Comparison of ENCODE assay signal across 7 mouse cellular contexts in genomic region chr17:84181502-84182310, GRCm38 (mm10). TPM values are rescaled to one million over a fixed set of nuclear protein-coding genes. Genes with fewer than 3 reads are reported as not detected.
DNase-seq lines count a peak whose midpoint lies in the region; ATAC-seq lines count a peak whose summit lies in the region.

No protein-coding gene starts in this region.

- 76% methylated on average over 18 of the region's 18 CpGs for WGBS in forebrain, embryonic 12.5 days
- 65% methylated on average over 18 of the region's 18 CpGs for WGBS in hindbrain, embryonic 12.5 days
- WGBS in limb, embryonic 15.5 days: 61% methylated on average over 18 of the region's 18 CpGs

- no peak overlapping the region for H3K4me2 ChIP-seq in forebrain, embryonic 12.5 days
- H3K4me2 ChIP-seq in hindbrain, embryonic 12.5 days (replicated peaks): 0 out of 2 replicates have a peak overlapping the region, but pooled peaks have one; percentile 6
- H3K4me2 ChIP-seq in limb, embryonic 15.5 days: 0 out of 2 replicates have a peak overlapping the region, but pooled peaks have one; percentile 50

- no peak overlapping the region for H3K9ac ChIP-seq in forebrain, embryonic 12.5 days
- H3K9ac ChIP-seq in hindbrain, embryonic 12.5 days: no peak overlapping the region; the same call in 1 of the 2 replicates
- no peak overlapping the region for H3K9ac ChIP-seq in limb, embryonic 15.5 days

- peaks cover 5% of the 10 kb centered on the region; the same call in 1 of the 2 replicates for H3K27me3 ChIP-seq in forebrain, embryonic 12.5 days
- peaks cover 12% of the 10 kb centered on the region for H3K27me3 ChIP-seq in hindbrain, embryonic 12.5 days
- H3K27me3 ChIP-seq in limb, embryonic 15.5 days: no peaks in the 10 kb centered on the region

- no peak overlapping the region for H3K4me3 ChIP-seq in forebrain, embryonic 12.5 days (replicated peaks)
- H3K4me3 ChIP-seq in hindbrain, embryonic 12.5 days: no peak overlapping the region
- H3K4me3 ChIP-seq in limb, embryonic 15.5 days: no peak overlapping the region

- no peaks in the 10 kb centered on the region for H3K9me3 ChIP-seq in forebrain, embryonic 12.5 days
- 0 out of 2 replicates have a peak, but pooled peaks cover 4% of the 10 kb centered on the region for H3K9me3 ChIP-seq in hindbrain, embryonic 12.5 days (replicated peaks)
- H3K9me3 ChIP-seq in limb, embryonic 15.5 days: no peaks in the 10 kb centered on the region

- H3K27ac ChIP-seq in forebrain, embryonic 12.5 days: peak overlapping the region; percentile 20; the same call in 1 of the 2 replicates
- peak overlapping the region; percentile 57 for H3K27ac ChIP-seq in hindbrain, embryonic 12.5 days
- peak overlapping the region; percentile 88 for H3K27ac ChIP-seq in limb, embryonic 15.5 days

- peak; percentile 93 for DNase-seq in MEL-GATA-1-ER (ENCODE audit: extremely low read depth, low read depth)
- peak; percentile 71 to 78 for DNase-seq in monocyte, adult 2 months (ENCODE audit: low read depth in 1 of 2, low spot score in 2 of 2)
- DNase-seq in thymus, postnatal 0 days (ENCODE audit: low spot score): peak; percentile 77

- ATAC-seq in CD4-positive, CD25-positive, alpha-beta regulatory T cell, adult 4 months: peak; percentile 15
- no peak for ATAC-seq in forebrain, embryonic 12.5 days (ENCODE audit: low FRiP score)
- no peak for ATAC-seq in hindbrain, embryonic 12.5 days (ENCODE audit: low FRiP score)
- ATAC-seq in limb, embryonic 15.5 days (ENCODE audit: insufficient number of reproducible peaks, low FRiP score, low TSS enrichment, low read depth): no peak

- H3K36me3 ChIP-seq in forebrain, embryonic 12.5 days (replicated peaks): peaks cover 7% of the 10 kb centered on the region; the same call in 1 of the 2 replicates
- 0 out of 2 replicates have a peak, but pooled peaks cover 3% of the 10 kb centered on the region for H3K36me3 ChIP-seq in hindbrain, embryonic 12.5 days
- 0 out of 2 replicates have a peak, but pooled peaks cover 6% of the 10 kb centered on the region for H3K36me3 ChIP-seq in limb, embryonic 15.5 days

- H3K4me1 ChIP-seq in forebrain, embryonic 12.5 days: peaks cover 43% of the 10 kb centered on the region
- H3K4me1 ChIP-seq in hindbrain, embryonic 12.5 days: peaks cover 35% of the 10 kb centered on the region
- peaks cover 54% of the 10 kb centered on the region for H3K4me1 ChIP-seq in limb, embryonic 15.5 days

RNA-seq across cellular contexts. Expression of gene Zfp36l2, which starts 6.0 kb away (rescaled TPM):
- 10 to 100 TPM; 26.9 to 79.1 TPM for polyA plus RNA-seq in CD4-positive, CD25-positive, alpha-beta regulatory T cell, adult 4 months (2017; shearing (Covaris generic))
- polyA plus RNA-seq in forebrain, embryonic 12.5 days (2016; fragmentation: Nextera tagmentation; extraction: Ambion mirVana): 9.7 and 10.6 TPM in 2 replicates
- polyA plus RNA-seq in hindbrain, embryonic 12.5 days (2016; fragmentation: Nextera tagmentation; extraction: Ambion mirVana): 16.1 TPM in 2 replicates
- 19.5 and 22.5 TPM in 2 replicates for polyA plus RNA-seq in limb, embryonic 15.5 days (2015; fragmentation: Nextera tagmentation; extraction: Ambion mirVana)
- polyA plus RNA-seq in thymus, postnatal 0 days (2015; fragmentation: Nextera tagmentation; extraction: Ambion mirVana): 28.4 and 35.1 TPM in 2 replicates

Comparison
In these comparisons a context has a peak if more than half of its experiments do, and no peak if none do; other contexts are left out.
1. H3K27ac ChIP-seq: peak in every context shown above with its lines; median percentile 88 in limb, embryonic 15.5 days; 57 in hindbrain, embryonic 12.5 days; 20 in forebrain, embryonic 12.5 days.